Mouse (Mus musculus): ENCODE measurements around the gene Gm45062.

Gene Gm45062

DNA sequence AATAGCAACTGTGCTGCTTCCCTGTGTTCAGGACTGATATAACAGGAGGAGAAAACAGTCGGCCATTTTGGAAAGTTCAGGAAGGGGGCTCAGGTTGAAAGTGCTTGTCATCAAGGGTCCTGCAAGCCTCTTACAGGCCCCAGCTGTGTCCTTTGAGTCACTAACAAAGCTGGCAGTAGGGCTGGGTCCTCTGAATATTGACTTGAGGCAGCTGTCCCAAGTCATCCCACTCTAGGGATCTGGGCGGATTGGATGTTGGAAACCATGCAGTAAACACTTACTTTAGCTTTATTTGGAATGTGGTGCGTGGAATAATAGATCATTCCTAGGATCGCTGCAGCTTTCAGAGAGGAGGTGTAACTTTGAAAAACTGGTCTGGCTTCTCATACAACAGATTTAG is 215.6 kb downstream of the Gm45062 start:
- no peak for DNase-seq (ENCODE audit: low spot score)

DNA sequence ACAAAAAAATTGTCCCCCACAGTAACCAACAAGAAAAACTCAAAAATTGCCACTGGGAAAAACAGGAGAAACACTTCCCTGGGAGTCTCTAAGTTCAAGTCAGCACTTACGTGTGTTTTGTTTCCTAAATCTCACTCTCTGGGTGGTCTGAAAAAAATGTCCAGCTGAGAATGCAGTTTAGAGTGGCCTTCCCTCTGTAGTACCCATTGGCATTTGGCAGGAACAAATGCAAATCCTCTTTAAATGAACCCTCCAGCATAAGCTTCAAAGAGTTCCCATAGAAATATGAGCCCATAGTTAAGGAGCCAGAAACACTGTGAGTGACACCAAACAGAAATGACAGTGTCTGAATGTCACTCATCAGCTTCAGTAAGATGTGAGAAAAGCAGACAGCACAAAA is 219.9 kb downstream of the Gm45062 start:
- DNase-seq (ENCODE audit: low spot score), result no peak

DNA sequence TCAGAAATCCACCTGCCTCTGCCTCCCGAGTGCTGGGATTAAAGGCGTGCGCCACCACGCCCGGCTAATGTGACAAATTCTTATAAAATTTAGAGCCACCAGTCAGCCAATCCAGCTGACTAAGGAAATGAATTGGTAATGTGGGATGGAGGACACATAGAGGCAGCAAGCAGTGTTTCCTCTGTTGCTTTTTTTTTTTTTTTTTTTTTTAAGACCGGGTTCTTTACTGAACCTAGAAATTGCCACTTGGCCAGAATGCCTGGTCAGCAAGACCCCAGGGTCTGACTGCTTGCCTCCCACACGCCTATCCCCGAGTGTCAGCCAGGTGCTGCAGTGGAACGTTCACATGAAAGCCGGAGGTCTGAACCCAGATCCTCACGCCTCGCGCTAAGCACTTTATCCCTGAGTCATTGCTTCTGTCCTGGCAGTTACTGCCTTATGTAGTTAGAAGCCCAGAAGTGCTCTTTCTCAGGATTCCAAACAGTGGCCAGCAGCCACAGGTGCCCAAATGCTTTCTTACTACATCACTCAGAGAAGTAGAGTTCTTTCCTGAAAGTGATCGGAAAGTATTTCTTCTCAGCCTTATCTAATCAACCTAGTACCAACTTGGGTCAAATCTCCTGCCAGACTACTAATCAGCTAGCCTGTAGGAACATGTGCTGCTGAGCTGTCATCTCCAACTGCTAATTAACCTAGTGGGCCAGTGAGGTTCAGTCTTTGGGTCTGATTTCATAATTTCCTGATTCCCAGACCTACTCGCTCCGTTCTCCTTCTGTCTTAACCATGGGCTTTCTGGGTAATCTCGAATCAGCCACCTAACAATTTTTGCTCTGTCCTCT is 225.4 kb downstream of the Gm45062 start:
- DNase-seq (ENCODE audit: low spot score), result no peak

DNA sequence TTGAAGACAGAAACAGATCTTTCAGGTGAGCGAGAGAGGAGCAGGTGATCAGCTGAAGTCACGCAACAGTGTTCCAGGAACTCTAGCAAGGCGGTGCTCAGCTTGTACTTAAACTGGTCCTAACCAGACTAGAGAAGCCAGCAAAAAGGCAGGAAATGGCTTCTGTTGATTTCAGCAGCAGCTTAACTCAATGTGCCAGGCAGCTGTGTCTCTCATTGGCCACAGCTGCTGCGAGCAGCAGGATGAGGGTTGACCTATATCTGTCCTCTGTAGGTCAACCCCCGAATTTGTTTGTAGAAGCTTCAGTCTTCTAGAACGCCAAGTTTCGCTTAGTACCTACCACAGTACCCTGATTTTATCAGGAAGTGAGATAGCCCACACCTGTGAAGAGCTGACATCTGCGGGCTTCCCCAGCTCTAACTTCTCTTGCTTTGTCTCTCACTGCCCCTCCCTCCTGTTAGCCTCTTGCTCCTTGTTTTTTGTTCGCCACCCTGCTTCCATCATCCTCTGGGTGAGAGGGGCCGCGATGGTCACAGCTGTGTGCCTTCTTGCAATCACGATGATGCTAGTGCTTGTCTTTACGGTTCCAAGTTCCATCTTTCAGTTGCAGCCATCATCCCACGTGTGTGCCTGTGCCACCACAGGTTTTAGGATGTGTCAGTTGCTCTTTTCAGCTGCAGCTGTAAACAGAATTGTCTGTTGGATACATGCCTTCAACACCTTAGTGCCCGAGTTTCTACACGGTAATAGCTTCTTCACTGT is 226.3 kb downstream of the Gm45062 start:
- DNase-seq (ENCODE audit: low spot score), result no peak

DNA sequence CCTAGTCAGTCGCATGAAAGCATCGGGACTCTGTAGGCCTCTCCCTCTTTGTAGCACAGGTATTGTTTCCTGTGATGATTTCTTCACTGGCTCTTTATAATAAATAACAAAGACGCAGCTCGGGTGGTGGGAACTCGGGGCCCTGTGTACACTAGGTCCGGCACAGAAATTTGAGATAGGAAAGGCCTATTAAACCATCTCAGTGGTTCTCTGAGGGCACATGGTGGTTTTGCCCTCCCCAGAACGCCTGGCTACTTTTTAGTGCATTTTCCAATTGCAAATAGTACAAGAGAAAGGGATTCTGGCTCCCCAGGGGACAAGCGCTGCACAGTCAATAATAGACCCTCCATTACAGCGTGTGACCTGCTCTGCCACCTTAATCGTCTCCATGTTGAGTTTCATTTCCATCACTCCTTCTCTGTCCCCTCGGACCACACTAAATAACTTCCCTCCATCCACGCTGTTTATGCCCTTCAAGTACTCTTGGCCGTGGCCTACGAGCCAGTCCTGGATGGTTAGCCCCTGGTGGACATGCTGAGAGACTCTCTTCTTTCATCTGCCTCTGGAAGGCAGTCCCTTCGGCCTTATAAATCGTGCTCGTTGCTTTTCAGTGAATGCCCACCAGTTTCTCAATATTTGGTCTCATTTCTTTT is 227.3 kb downstream of the Gm45062 start:
- no peak for DNase-seq (ENCODE audit: low spot score)

DNA sequence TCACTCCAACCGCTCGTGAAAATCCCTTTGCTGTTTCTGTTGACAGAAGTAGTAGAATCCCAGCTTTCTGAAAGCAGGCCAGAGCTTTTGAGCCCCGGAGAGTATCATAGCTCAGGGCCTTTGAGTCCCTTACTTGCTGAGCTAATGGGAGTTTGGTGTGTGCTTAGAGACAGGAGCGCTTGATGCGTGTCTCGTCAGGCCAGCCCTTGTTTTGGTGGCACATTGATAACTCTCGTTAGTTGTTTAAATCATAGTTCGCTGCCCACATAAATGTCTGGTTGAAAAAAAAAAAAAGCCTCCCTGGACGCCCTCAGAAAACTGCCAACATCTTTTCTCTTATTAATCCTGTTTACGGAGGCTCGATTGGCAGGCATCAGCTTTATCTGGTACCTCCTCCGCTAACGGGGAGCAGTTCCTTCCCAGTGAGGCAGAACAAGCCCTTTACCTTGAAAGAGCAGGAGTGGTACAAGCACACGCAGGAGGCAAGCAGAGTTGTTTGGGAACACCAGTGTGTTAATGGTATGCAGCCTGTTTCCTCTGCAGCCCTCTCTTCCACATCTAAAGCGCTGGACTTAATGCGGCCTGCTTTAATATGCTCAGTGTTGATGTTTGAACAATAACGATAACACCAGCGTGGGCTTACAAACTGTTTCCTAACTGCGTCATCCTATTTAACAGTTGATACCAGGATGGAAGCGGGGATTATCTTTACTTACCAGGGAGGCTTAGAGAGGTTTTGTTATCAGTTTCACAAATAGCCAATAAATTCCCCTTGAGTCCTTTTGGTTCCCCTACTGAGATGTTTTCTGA is 228.0 kb downstream of the Gm45062 start:
- no peak for DNase-seq (ENCODE audit: low spot score)

DNA sequence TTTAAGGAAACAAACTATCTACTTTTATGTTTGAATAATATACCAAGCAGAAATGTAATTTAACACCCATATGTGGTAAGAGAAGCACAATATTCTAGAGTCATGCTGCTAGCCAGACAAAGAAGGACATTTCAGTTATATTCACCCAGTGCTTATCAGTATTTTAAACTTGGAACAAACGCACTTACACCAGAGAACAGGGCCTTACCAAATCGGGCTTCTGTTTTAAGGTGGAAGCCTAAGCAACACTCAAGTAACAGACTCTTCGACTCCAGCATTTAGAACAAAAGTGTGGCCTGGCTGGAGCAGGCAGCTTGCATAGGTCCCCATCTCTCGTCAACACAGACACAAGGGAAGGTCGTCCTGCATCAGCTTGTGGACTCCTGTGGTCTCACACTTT is 229.0 kb downstream of the Gm45062 start:
- DNase-seq (ENCODE audit: low spot score), result no peak

DNA sequence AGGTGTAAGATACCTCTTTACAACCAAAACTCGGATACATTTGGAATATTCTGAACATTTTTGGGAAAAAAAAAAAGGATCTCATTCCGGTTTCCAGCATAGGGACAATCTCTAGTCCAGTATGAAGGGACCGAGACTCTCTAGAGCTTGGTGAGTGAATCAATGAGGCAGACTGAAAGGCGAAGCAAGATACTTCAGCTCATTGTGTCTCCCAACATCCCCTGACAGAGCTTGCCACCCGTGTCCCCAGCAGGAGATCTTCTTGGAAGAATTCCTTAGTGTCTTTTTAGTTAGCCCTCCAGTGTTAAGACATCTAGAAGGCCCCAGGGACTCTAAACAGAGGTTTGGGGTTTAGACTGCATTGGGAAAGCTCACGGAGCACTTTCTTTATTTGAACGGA is 230.0 kb downstream of the Gm45062 start:
- DNase-seq (ENCODE audit: low spot score), result no peak

DNA sequence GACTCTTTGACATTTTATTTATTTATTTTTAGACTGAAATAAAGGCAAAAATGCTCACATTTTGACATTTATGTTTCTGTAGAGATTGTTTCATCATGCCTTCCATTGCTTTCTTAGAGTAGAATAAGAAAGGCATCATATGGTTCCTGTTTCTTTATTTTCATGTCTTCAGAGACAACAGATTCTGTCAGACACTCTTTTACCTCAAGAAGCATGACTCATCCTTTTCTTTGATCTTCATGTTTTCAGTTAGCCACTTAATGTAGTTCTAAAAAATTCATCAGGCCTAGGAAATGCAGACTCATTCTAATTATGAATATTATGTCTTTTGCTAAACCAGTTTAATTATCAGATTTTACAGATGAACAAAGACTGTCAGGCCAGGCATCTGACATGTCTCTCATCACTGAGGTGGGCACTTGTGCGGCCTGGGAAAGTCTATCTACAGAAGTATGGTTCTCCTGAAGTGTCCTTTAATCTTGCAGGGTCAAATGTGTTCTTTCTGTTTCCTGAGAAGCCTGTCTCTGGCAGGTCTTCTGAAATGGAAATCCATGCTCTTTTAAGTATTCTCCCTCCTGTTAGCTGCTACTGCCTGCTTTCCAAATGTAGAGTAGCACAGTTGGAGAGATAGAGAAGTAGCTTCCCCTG is 230.8 kb downstream of the Gm45062 start:
- DNase-seq (ENCODE audit: low spot score), result no peak

DNA sequence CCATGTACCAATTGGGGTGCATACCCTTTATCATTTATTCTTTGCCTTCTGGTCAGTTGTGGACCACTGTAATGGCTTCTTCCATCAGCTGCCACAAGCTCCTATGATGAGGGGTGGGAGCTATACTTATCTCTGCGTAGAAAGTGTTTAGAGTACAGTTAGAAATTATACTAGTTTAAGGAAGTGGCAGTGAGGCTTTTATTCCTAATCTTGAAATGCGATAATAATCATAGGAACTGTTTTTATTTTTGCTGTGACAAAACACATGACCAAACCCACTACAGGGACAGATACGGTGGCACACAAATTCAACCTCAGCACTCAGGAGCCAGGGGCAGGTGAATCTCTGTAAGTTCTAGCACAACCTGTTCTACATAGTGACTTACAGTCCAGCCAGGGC is 233.0 kb downstream of the Gm45062 start:
- DNase-seq (ENCODE audit: low spot score), result no peak

DNA sequence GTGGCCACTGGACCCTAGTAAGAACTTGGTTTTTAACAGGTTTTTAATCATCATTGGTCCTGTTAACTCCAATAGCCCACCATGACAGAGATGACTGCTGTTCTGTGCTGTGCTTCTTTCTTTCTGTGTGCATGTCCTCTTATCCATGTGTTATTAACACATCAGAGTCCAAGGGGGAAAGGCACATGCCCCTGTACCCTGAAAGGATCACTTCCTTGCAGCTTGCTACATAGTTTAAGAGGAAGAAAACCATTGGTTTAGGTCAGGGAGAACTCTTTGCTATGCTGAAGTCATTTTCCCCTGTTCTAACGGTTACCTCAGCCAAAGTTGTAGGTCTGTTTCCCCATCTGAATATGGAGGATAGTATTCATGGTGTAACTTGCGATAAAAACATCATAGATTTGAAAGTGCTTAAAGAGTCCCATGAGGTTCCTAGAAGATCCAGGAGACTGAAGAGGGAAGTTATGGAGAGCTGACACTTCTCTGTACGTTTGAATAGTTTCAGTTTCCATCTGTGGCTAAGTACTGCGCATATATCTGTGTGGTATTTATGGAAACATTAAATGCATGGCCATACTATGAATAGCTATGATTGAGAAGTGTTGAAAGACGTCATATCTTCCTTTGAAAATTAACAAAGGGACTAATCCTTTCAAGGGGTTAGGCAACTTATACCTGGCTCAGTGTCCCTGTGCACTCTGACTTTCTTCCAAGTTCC is 236.0 kb downstream of the Gm45062 start:
- DNase-seq (ENCODE audit: low spot score), result no peak

DNA sequence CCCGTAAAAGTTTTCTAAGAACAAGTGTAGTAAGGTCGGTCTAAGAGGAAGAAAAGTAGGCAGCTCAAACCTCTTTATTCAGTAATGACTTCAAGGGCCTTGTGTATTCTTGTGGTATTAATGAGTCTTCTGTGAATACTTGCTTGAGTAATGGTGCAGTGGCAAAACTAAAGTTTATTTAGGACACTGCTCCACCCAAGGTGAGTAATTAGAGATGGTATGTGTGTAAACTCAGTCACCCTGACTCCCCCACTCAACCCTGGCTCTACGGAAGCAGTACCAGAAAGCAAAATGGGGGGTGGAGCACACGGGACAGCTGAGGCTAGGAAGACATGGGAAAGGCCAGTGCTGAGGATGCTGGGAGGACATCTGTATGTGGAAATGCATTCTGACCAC is 236.6 kb downstream of the Gm45062 start:
- DNase-seq (ENCODE audit: low spot score), result no peak

DNA sequence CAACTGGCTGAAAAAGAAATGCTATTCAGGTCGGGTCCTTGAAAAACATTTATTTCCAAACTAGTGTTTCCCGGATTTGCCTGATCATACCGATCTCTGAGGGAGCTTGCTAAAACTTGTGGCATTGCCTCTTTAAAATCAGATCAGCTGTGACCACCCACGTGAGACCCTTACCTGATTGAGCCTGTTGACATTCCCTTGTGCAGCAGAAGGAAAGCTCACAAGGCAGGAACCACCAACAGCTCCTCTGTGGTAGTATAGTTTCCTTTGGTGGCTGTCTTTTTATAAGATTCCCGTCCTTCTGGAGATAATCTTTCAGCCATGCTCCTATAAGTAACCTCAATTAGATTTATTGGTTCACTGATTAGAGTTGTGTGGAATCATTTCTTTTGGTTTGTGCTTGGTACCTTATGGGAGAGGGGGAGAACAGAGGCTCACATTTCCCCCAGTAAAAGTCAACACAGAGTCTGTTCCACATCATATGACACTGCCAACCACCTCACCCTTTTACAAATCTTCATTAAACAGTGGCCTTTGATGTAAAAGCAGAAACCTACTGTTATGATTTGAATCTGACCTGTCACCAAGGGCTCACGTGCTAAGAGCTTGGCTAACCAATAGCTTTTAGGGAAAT is 238.1 kb downstream of the Gm45062 start:
- no peak for DNase-seq (ENCODE audit: low spot score)

DNA sequence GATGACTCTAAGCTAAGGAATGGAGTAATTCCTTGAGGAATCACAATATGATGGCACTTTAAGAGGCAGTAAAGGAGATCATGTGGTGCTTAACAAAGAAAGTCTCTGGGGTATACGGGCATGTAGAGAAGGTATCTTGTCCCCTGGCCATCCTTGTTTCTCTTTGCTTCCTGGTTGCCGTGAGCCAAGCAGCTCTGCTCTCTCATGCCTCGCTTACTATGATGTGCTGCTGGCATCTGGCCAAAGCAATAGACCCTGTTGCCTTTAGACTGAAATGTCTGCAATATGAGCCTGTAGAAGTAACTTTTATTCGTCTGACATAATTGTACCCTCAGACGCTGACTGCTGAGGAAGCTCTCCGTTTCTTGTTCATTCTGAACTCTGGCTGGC is 238.6 kb downstream of the Gm45062 start:
- no peak for DNase-seq (ENCODE audit: low spot score)

DNA sequence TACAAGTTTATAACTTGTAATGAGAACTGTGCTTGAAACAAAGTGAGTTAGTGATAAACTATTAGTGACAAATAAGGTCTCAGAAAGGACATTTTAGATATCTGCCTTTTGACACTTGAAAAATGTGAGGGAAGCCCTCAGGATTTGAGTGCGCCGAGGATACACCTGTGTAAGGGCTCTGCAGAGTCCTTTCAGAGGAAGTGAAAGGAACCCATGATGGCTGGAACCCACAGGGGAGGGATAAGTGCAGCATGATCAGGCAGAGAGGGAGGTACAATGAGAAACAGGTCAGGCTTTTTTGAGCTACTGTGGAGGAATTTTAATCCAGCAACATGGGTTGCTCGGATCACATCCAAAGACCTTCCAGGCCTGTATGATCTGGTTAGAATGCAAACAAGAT is 239.7 kb downstream of the Gm45062 start:
- DNase-seq (ENCODE audit: low spot score), result no peak

DNA sequence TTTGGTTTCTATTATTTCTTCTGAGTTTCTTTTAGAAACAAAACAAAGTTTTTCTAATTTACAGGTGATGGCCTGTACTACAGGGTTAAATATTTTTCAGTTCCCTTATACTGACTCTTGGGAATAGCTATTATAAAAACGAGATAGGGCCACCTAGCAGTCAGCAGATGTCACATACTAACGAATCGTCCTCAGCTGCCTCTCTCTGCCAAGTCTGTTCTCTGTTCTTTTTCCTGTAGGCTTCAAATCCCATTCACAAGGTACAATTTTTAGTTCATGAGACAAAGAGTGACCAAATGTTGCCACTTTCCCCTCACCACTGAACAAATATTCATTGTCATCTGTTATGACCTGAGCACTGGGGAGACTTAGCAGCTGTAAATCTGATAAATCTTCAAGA is 244.7 kb downstream of the Gm45062 start:
- DNase-seq (ENCODE audit: low spot score), result no peak

DNA sequence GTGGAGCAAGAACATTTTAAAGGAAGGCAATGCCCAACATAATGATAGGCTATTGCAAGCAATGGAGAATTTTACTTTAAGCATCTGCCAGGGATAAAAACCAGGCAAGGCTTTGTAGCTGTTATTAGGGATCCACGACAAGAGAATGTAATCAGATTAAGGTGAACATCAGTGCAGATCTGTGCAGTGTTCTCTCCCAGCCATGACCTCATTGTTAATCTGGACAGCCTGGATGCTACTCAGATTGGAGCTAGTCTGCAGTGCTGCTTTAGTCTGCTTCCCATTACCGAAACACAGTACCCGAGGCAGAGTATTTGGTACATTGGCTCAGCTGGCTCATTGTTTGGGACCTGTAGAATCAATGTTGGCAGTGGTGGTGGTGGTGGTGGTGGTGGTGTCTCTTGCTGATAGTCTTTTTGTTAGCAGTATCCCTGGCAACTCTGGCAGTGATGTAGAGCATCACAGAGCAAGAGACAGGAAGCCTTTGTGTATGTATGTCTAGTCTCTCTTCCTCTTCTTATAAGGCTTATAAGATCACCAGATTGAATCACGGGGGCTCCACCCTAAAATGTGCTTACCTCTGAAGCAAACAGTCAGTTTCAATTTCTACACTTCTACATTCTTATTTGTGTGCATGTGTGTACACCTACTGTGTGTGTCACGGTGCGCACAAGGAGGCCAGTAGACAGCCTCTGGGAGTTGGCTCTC is 245.4 kb downstream of the Gm45062 start:
- no peak for DNase-seq (ENCODE audit: low spot score)

DNA sequence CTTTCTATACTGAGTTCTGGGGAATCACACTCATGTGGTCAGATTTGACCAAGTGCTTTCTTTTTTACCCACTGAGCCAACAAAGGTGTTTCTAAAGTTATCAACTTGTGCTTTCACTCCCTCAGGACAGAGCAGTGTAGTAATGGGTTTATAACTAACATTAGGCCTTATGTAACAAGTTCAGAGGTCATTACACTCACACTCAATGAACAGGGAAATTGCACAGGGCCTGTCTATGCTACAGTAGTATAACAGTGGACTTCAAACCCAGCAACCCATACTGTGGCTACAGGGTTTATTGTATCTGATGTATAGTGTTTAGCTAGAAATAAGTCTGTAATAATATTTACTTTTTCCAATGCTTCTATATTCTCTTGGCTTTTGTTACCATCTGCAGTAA is 247.4 kb downstream of the Gm45062 start:
- no peak for DNase-seq (ENCODE audit: low spot score)

DNA sequence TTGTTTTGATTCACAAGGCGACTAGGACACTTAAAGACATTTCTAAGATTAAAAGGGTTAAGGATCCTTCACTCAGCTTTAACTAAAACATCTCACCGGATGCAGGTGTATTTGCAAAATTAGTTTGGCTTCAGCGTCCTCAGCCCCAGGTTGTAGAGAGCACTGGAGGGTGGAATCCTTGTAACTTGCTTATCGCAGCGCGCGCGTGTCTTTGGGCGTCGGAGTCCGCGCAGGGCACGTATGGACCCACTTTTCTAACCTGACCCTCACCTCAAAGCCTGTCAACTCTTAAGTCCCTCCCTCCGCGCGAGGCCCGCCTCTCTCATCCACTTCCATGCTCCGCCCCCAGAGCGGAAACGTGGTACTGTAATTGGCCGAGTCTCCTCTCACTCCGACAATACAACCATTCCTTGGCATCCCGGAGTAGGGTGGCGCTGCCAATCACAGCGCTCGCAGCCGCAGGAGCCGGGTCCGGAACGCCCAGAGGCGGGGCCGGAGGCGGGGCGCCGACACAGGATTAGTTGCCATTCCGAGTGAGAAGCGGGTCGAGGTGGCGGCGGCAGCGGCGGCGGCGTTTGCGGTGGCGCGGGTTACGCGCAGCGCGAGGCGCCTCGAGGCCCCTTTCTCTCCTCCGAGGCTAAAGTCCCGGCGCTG is 249.8 kb downstream of the Gm45062 start:
- peak; percentile 99 for DNase-seq (ENCODE audit: low spot score)

Data from left cerebral cortex, adult 11 months (tissue).